Mouse (Mus musculus) testis, postnatal 14 days (tissue): Measurements from ENCODE around the gene Lin37.
A peak's percentile ranks its signal among the peaks of the same experiment; 100 is the strongest.

ENCODE experiments used
- DNase-seq: peaks from one replicate; pipeline ENCODE4 v3.0.0; 2021; ENCODE audit warnings: low spot score

Lin37 gene

DNA sequence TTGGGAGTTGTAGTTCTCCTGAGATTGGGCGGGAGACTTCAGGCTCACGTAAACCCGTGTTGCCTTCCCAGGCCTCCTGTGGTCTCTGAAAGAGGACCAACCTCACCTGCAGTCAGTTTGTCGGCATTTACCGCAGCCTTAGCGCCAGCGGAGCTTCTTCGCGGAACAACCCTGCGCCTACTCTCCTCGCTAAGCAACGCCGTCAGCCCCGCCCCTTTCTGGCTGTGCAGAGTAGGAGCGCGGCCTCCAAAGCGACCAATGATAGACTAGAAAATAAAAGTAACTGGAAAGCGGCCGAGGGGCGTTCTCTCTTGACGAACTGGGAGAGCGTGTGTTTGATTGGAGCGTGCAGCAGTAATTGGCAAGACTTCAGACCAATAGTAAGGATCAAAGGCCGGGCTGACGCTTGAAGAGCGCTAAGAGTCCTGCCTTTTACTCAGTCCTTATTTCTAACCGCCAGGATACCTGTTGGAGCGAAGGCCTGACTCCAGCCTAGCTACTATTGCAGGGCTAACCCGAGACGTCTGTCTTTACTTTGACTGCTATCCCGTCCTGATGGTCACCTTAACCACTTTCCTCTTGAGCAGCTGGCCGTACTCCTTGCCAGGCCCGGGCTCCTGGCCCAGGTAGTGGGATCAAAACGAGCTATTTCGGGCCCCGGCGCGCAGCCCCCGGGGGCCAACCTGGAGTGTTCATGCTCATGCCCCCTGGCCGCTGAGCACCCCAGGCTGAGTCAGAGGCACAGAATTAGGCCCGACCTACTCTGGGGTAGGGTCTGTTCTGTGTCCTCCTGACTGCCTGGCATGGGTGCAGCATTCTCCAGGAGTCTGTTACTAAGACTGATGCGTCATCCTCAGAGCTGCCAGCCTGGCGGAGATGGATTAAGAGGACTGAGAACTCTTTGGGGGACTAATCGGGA is 7.3 kb downstream of the Lin37 start, which contains the start of the genes Hspb6 and Proser3:
Gene Hspb6 (plus strand): TSS at position 77 of the 919 bp plus-strand sequence.
Gene Proser3 (minus strand): TSS at position 198 of the 919 bp plus-strand sequence.
- peak; percentile 96 for DNase-seq

DNA sequence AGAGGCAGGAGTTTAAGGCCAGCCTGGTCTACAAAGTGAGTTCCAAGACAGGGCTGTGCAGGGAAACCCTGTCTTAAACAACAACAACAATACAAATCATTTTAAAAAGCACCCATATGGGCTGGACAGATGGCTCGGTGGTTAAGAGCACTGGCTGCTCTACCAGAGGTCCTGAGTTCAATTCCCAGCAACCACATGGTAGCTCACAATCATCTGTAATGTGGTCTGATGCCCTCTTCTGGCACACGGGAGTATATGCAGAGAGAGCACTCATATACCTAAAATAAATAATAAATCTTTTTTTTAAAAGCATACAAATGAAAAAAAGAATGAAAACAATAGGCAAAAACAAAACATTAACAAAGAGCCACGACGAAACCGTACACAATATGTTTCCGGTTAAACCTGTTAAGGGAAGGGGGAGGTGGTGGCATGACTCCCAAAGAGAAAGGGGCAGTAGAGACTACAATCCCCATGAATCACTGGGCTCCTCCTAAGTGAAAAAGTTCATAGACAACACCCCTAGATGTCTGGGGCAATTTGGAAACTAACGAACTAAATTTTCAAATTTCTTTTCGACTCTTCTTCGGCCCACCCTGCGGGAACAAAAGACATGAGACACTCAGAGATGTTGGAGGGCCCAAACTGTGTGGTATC is 8.1 kb downstream of the Lin37 start:
- DNase-seq, result no peak

DNA sequence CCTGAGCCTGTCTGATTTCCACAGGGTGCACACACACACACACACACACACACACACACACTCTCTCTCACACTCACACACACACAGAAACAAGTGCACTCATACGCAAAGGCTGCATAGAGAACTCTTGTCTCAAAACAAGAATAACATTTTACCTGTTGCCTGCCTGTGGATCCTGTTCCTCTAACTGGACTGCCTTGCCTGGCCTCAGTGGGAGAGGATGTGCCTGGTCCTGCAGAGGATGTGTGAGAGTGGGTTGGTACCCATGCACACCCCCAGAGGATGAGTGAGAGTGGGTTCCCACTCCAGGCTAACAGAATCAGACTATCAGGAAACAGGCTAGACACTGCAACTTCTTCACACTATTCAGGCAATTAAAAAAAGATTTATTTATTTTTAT is 9.0 kb downstream of the Lin37 start:
- DNase-seq, result no peak

DNA sequence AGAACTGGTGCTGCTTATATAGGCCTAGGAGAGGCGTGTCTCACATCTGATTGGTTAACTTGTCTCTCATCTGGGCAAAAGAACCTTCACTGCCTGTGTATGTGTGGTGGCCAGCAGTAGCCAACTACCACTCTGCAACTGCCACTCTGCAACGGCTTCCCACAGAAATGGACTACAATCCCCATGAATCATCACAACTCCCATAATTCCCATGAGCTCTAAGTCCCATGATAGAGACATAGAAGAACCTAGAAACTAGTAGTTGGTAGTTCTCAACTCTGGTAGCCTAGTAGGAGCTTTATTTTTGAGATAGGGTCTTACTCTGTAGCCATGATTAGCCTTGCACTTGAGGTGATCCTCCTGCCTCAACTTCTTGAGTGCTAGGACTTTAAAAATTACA is 9.8 kb downstream of the Lin37 start:
- no peak for DNase-seq

DNA sequence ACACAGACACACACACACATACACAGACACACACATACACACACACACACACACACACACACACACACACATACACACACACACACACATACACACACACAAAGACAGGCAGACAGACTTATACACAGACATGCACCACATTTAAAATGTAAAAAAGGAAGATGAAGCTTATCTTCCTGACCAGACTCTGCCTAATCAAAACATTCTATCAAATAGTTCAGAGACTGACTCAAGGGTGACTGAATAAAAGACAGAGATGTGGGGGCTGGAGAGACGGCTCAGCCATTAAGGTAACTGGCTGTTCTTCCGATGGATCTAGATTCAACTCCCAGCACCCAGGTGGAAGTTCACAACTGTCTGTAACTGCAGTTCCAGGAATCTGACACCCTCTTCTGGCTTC is 15.3 kb downstream of the Lin37 start:
- no peak for DNase-seq

DNA sequence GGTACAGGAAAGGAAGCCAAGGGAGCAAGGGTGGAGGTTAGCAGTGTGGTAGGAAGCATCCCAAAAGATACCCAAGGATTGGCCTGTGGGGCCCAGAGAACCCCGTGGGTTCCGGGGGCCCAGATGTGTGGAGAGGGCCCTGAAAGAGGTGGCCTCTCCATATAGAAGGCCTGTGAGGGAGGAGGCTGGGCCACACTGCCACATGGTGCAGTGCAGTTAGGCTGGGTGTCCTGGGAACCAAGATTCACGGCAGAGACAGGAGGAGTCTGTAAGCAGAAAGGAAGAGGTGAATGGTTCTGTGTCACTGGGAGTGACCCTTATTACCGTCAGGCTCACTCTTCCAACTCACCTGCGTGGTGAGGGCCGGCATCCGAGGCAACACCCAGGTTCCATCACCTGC is 19.1 kb downstream of the Lin37 start:
- no peak for DNase-seq

DNA sequence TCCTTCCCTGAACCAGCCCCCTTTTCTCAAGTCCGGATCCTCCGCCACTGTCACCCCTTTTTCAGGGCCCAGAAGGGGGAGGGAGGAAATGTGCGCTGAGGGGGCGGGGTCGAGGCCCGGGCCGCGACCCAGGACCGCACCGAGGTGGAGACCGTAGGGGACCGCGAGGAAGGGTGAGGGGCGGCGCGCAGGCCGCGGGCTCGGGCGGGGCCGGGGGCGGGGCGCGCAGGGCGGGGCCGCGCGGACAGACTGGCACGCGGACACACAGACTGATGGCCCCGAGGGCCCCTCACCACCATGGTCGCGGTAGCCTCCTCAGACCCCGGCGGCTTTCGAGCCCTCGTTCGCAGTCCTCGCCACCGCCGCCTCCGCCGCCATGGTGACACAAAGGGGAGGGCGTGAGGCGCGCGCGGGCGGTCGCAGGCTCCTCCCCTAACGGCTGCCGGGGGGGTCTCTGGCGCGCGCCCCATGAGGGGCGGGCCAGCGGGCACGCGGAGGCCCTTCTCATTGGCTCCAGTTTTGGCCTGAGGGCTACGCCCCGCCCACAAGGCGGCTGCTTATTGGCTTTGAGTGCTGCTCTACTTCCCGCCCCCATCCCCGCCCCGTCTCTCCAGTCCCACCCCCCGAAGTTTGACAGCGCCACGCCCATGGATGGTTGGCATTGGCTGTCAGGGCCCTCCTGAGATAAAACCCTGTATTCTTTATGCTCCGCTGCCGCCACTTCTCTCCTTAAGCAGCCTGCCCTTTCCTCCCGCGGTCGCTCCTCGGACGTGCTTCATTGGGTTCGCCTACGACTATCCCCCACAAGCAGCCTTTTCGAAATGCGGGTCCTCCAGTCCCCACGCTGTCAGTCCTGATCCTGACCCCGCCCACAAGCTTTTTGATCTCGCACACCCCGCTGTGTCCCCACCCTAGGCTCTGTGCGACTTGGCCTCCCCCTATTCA is 24.7 kb downstream of the Lin37 start, which contains the start of gene Arhgap33:
Gene Arhgap33 (minus strand): TSS at position 428 of the 945 bp plus-strand sequence.
- peak; percentile 97 for DNase-seq

DNA sequence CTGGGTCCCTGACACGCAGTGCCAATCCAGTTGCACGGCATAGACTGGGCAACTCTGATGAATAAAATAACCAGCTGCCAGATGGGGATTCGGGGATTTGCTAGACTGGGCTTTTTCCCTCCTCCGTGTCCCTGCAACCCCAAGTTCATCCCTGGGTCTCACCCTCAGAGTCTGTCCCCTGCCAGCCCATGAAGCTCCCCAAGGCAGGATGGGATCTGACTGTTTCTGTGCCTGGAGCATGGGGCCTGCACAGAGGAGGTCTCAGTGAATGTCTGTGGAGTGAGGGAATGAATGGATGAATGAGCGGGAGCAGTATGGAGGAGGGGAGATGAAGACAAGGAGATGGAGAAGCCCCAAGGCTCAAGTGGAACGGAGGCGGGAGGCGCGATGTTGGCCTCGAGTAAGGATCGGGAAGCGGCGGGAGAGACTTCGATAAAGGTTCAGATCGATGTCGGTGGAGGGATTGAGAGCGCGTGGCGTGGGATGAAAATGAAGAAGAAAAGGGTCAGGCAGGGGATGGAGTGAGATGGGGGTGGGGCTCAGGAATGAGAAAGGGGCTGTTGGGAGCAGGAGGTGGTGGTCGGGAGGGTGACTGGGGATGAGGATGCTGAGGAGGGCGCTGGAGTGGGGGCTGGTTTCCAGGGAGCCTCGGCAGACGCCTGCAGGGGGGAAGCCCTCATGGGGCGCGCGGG is 25.6 kb downstream of the Lin37 start:
- DNase-seq, result peak; percentile 60

DNA sequence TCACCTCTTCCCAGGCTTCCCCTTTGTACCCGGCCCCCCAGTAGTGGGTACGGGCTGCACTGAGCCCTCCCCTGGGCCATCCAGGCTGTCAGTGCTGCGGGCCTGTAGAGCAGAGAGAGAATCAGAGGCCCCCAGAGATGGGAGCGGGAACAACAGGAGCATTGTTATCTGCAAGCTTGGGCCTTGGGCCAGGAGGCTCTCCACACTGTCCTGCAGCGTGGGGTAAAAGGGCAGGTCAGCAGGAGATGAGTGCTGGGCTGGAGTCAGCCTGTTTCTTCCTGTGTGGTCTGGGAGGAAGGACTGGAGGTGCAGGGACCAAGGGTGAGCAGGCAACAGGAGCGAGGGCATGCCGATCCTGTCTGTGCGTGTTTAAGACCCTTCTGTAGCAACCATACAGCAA is 26.7 kb downstream of the Lin37 start:
- peak; percentile 83 for DNase-seq

DNA sequence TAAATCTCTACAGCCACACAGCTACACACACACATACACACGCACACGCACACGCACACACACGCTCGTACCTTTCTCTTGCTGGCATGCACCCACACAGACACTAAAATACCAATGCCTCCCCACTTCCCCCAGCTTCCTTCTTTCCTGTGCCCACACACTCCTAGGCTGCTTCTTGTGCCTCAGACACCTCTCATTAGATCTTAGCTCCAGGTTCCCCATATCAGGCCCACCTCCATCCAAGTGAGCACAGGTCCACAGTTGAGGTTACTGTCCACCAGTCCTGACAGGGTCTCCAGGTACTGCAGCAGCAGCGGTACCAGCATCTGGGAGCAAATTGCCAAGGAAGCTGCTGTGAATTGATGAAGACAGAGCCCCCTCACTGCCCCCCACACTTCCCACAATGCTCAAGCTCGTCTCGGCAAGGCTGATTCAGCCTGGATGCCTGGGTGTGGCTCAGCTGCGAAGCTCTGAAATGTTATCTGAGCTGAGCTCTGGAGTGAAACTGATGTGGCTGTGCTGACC is 28.3 kb downstream of the Lin37 start:
- DNase-seq, result no peak

DNA sequence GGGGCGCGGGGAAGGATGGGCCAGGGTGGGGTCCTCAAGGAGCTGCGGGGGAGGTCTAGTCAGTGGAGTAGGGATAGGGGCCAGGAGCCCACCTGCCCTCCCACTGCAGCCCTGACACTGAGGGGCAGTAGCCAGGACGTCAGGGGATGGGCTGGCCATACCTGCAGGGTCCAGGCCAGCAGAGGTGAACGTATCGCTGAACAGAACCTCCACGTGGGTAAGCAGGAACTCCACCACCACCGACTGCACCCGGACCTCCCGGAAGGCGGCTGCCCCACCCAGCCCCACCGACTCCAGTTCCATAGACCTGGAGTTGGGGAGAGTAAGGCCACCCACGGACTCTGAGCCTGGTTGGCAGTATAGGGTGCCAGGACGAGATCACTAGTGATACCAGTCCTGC is 32.7 kb downstream of the Lin37 start:
- DNase-seq, result no peak

DNA sequence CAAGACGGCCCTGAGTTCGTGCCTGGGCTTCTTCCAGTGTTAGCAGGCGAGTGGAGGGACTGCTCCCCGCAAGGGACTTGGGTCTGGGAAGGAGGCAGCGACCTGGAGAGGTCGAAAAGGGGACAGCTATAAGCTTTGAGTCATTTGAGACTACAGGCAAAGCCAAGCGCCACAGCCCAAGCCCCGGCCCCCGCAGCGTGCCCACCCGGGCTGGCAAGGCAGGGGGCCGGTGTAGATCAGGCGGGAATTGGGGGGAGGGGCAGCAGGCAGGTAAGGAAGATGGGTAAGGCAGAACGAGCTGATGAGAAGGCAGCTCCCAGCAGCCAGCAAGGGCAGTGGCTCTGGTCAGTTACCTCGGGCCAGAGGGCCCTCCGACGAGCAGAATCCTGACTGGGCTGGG is 33.2 kb downstream of the Lin37 start:
- no peak for DNase-seq

DNA sequence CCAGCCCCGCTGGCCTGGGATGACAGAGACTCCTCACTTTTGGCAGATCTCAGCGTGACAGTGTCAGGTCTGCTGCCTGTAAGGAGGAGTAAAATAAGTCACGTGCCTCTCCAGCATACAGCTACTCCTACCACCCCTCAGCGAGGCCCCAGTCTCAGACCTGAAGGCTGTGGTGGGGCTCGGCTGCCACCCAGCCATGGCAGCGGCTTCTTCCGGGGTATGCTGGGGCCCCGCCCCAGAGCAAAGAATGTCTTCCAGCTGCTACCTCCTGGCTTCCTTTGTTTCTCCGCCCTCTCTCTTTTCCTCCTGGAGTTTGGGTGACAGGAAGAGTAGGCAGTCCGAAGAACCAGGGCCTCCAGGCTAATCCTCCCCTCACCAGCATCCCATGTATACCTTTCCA is 33.7 kb downstream of the Lin37 start:
- DNase-seq, result no peak

DNA sequence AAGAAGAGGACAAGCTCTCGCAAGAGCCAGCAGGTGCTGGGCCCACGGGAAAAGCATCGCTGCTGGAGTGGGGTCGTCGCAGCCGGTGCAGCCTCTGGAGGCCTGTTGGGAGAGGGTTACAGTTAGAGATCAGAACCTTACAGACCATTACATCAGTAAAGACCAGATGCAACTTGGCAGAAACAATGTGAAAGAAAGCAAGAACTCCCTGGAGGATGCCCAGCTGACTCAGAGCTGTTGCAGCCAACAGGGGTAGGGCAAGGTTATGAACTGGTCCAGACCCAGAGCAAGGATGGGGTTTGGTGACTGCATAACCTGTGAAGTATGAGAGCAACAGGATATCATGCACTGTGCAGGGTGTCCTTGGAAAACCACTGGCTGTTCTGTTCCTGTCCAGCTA is 35.2 kb downstream of the Lin37 start:
- no peak for DNase-seq

DNA sequence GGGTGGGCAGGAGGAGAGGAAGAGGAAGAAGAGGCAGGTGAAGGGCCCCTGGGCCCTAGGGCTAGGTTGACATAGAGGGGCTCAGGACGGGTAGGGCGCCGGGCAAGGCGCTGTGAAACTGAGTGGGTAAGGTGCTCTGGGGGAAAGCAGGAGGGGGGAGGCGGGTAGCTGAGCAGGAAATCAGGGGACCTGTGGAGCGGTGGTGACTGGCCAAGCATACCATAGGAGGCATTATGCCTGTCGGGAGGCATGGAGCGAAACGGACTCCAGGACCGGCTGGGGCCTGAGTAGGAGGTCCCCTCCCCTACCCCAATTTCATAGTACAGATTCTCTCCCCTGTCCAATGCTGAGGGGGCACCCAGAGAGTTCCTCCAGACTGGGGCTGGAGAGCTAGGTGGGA is 36.8 kb downstream of the Lin37 start:
- DNase-seq, result no peak

DNA sequence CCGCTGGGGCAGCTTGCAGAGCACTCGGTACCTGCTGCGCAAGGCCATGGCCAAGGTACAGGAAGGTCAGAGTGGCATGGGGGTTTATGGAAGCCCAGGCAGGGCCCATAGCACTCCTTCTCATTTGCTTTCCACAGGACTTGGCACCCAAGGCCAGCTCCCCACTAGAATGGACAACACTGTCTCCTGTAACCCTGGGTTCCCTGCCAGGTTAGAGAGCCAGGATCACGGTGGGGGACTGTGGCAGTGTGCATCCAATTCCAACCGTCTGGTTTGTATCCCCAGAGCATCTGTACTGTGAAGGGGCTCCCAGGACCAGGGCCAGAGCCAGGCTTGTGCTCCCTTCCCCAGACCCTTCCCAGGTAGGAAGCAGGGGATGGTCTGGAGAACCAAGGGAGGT is 38.8 kb downstream of the Lin37 start:
- DNase-seq, result no peak

DNA sequence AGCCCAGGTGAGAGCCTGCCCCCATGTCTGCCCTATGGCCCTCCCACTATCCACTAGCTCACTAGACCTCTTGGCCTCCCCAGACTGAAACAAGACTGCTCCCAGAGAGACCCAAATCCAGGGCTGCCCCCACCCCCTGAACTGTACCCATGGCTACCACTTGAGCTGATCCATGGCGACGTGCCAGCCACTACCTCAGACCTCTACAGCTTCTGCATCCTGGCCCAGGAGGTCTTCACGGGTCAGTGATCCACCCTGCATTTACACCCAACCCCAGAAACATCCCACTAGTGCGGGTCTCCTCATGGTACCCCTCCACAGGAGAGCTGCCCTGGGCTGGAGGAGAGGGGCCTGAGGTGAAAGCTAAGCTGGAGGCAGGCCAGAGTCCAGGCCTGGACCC is 39.2 kb downstream of the Lin37 start:
- DNase-seq, result no peak

DNA sequence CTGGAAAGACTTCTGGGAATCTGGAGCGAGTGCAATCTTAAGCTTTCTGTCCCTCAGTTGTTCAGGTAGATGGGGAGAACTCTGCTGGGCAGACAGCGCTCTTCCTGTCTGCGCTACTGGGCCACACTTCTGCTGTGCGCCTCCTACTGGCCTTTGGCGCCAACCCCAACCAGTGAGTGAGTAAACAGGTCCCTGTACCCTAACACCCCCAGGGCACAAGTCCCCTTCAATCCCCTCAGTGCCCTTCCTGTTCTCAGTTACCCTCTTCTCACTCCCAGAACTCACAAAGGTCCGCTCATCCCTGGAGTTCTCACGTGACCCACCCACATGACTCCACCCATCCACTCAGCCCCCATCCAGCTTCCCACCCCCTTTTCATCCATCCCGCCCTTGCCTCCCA is 41.3 kb downstream of the Lin37 start:
- no peak for DNase-seq

DNA sequence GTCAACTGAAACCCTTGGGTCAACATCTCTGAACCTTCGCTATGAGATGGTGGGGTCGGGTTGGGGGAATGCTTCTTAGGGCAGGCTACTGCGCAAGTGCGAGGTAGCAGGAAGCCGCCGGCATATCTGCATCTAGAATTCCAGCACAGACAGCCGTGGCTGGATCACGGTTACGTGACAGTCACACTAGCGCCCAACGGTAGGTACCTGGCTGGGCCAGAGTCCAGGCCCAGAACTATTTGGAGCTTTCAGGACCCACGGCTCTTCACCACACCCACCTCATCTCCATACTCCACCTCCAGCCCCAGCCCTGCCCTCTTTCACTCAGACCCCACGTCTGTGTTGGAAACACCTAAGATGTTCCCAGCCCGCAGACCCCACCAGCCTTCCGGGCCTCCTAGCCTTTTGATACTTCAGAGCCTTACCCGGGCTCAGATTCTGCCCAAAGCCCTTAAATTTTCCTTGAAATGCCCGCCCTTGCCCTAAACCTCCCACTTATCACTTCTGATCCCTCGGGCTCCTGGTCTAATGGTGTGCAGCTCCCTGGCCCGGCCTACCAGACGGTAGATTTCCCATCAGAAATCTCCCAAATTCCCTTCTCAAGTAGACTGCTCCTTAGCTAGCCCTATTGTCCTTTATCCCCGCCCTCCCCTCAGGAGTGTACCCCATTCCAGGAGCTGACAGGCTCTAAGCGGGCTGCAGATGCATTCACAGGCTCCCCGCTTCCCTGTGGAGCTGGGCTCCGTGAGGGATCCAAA is 44.5 kb downstream of the Lin37 start:
- DNase-seq, result no peak

DNA sequence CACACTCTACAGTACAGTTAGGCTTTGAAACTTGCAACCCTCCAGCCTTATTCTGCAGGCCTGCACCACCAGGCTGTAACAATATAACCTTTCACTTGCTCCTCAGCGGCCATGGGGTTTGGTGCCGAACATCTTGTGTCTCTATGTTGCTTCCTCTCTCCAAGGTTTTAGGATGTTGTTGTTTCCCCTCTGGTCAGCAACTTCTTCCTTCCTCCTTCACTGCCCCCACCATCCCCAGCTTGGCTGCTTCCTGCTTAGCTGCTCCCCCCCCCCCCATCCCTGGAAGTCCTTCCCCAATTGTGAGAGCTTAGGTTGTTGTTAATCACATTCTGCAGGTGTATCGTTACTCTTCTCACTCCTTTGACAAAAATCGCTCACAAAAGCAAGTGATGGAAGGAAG is 51.6 kb downstream of the Lin37 start:
- DNase-seq, result peak; percentile 68
